Mouse (Mus musculus): ENCODE results near the gene Ankle1. TPM values are rescaled to one million over a fixed set of nuclear protein-coding genes. Genes with fewer than 3 reads are reported as not detected.

Ankle1 gene
- total and polyA plus RNA-seq, 3 experiments, result 0.31 TPM; not detected in 2

- intact Hi-C loops (cut with DNase I), result no loop called here
- Histone ChIP-seq H3K4me1 (ENCODE audit: control insufficient read depth, insufficient read depth, low read length) (no peaks in the 10 kb centered on the region), H3K4me3 (no peak overlapping the region), H3K27ac (no peak overlapping the region), H3K79me2 (replicated peaks; ENCODE audit: control insufficient read depth, insufficient read depth, low read length) (no peaks in the 10 kb centered on the region), H3K36me3 (ENCODE audit: control insufficient read depth, insufficient read depth, low read length) (no peaks in the 10 kb centered on the region), H3K9ac (ENCODE audit: low read depth, low read length) (no peak overlapping the region), H3K27me3 (ENCODE audit: control insufficient read depth, insufficient read depth, low read length) (no peaks in the 10 kb centered on the region)
- 55% methylated on average over 22 of the region's 22 CpGs for WGBS
- DNase-seq, result no peak
- TF ChIP-seq CTCF (IDR thresholded peaks at IDR 0.05) (no peak), POLR2A (IDR thresholded peaks at IDR 0.05; ENCODE audit: insufficient read depth, low read depth, low read length) (no peak), EP300 (IDR thresholded peaks at IDR 0.05; ENCODE audit: insufficient read depth, low read depth, low read length) (no peak)
Measured at GRCm38 (mm10) chr8:71456906-71457305, 51.1 kb downstream of the Ankle1 start.

GRCm38 (mm10) chr8:71457659-71458270, 52.0 kb downstream of the Ankle1 start:
- WGBS, result 85% methylated on average over 20 of the region's 20 CpGs
- DNase-seq, result no peak
- no peaks in the 10 kb centered on the region for H3K36me3 ChIP-seq (ENCODE audit: control insufficient read depth, insufficient read depth, low read length)

More at GRCm38 (mm10) chr8:71457659-71458270, 52.0 kb downstream of the Ankle1 start:
- Histone ChIP-seq H3K27me3 (ENCODE audit: control insufficient read depth, insufficient read depth, low read length) (no peaks in the 10 kb centered on the region), H3K4me3 (no peak overlapping the region), H3K27ac (no peak overlapping the region), H3K9ac (ENCODE audit: low read depth, low read length) (no peak overlapping the region), H3K79me2 (replicated peaks; ENCODE audit: control insufficient read depth, insufficient read depth, low read length) (no peaks in the 10 kb centered on the region), H3K4me1 (ENCODE audit: control insufficient read depth, insufficient read depth, low read length) (peaks cover 4% of the 10 kb centered on the region; the same call in 1 of the 2 replicates)
- TF ChIP-seq POLR2A (IDR thresholded peaks at IDR 0.05; ENCODE audit: insufficient read depth, low read depth, low read length) (no peak), EP300 (IDR thresholded peaks at IDR 0.05; ENCODE audit: insufficient read depth, low read depth, low read length) (no peak), CTCF (IDR thresholded peaks at IDR 0.05) (no peak)
- intact Hi-C loops (cut with DNase I), result no loop called here

Other genes starting within 250 kb of the Ankle1 start
- gene Myo9b, start 133.3 kb upstream of the Ankle1 start, total RNA-seq (2021), result 10 to 100 TPM; 20.1 to 22.8 TPM
- 15.0 and 15.9 TPM in 2 replicates for gene Myo9b, start 133.3 kb upstream of the Ankle1 start, polyA plus RNA-seq (2012; rRNA removed)
- gene Haus8, start 133.1 kb upstream of the Ankle1 start, total RNA-seq (2021), result 10 to 100 TPM; 24.2 to 29.0 TPM
- gene Haus8, start 133.1 kb upstream of the Ankle1 start, polyA plus RNA-seq (2012; rRNA removed), result 11.9 and 12.1 TPM in 2 replicates
- gene Use1, start 39.2 kb upstream of the Ankle1 start, total RNA-seq (2021), result 100 to 1,000 TPM; 140 to 169 TPM
- 112 and 120 TPM in 2 replicates for gene Use1, start 39.2 kb upstream of the Ankle1 start, polyA plus RNA-seq (2012; rRNA removed)
- 10 to 100 TPM; 12.4 to 15.2 TPM for gene Ocel1, start 34.7 kb upstream of the Ankle1 start, total RNA-seq (2021)
- 8.0 and 9.1 TPM in 2 replicates for gene Ocel1, start 34.7 kb upstream of the Ankle1 start, polyA plus RNA-seq (2012; rRNA removed)
- 10 to 100 TPM; 47.6 to 56.7 TPM for gene Nr2f6, start 24.1 kb upstream of the Ankle1 start, total RNA-seq (2021)
- 53.9 and 63.2 TPM in 2 replicates for gene Nr2f6, start 24.1 kb upstream of the Ankle1 start, polyA plus RNA-seq (2012; rRNA removed)
- 10 to 100 TPM; 22.9 to 23.9 TPM for gene Ushbp1, start 10.2 kb upstream of the Ankle1 start, total RNA-seq (2021)
- 71.7 and 72.2 TPM in 2 replicates for gene Ushbp1, start 10.2 kb upstream of the Ankle1 start, polyA plus RNA-seq (2012; rRNA removed)
- gene Babam1, start 9.1 kb upstream of the Ankle1 start, total RNA-seq (2021), result 10 to 100 TPM; 62.8 to 70.2 TPM
- gene Babam1, start 9.1 kb upstream of the Ankle1 start, polyA plus RNA-seq (2012; rRNA removed), result 88.7 and 91.3 TPM in 2 replicates
- 10 to 100 TPM; 25.8 to 26.5 TPM for gene Abhd8, start 57.6 kb downstream of the Ankle1 start, total RNA-seq (2021)
- 30.4 and 38.3 TPM in 2 replicates for gene Abhd8, start 57.6 kb downstream of the Ankle1 start, polyA plus RNA-seq (2012; rRNA removed)
- gene Mrpl34, start 58.9 kb downstream of the Ankle1 start, total RNA-seq (2021), result 100 to 1,000 TPM; 120 to 128 TPM
- gene Mrpl34, start 58.9 kb downstream of the Ankle1 start, polyA plus RNA-seq (2012; rRNA removed), result 81.7 and 153 TPM in 2 replicates
- gene Dda1, start 63.2 kb downstream of the Ankle1 start, total RNA-seq (2021), result 10 to 100 TPM; 30.4 to 31.8 TPM
- gene Dda1, start 63.2 kb downstream of the Ankle1 start, polyA plus RNA-seq (2012; rRNA removed), result 51.8 and 51.9 TPM in 2 replicates
- gene Ano8, start 80.0 kb downstream of the Ankle1 start, total RNA-seq (2021), result 10 to 100 TPM; 15.6 to 16.3 TPM
- 15.3 and 18.4 TPM in 2 replicates for gene Ano8, start 80.0 kb downstream of the Ankle1 start, polyA plus RNA-seq (2012; rRNA removed)
- gene Gtpbp3, start 82.1 kb downstream of the Ankle1 start, total RNA-seq (2021), result 10 to 100 TPM; 16.6 to 20.5 TPM
- gene Gtpbp3, start 82.1 kb downstream of the Ankle1 start, polyA plus RNA-seq (2012; rRNA removed), result 18.4 and 19.8 TPM in 2 replicates
- 10 to 100 TPM; 22.1 to 28.3 TPM for gene Plvap, start 105.7 kb downstream of the Ankle1 start, total RNA-seq (2021)
- gene Plvap, start 105.7 kb downstream of the Ankle1 start, polyA plus RNA-seq (2012; rRNA removed), result 37.2 and 42.9 TPM in 2 replicates
- not detected for gene Ccdc194, start 119.7 kb downstream of the Ankle1 start, total RNA-seq (2021)
- gene Ccdc194, start 119.7 kb downstream of the Ankle1 start, polyA plus RNA-seq (2012; rRNA removed), result 0.10 and 0.23 TPM in 2 replicates
- 10 to 100 TPM; 17.4 to 18.1 TPM for gene Bst2, start 131.4 kb downstream of the Ankle1 start, total RNA-seq (2021)
- 69.8 and 85.9 TPM in 2 replicates for gene Bst2, start 131.4 kb downstream of the Ankle1 start, polyA plus RNA-seq (2012; rRNA removed)
- gene Mvb12a, start 136.9 kb downstream of the Ankle1 start, total RNA-seq (2021), result 10 to 100 TPM; 27.0 to 29.7 TPM
- 51.6 and 53.7 TPM in 2 replicates for gene Mvb12a, start 136.9 kb downstream of the Ankle1 start, polyA plus RNA-seq (2012; rRNA removed)
- under 1 TPM in 1 of 2 experiments, not detected in 1; 0.16 TPM for gene Tmem221, start 152.9 kb downstream of the Ankle1 start, total RNA-seq (2021)
- 0.29 and 0.51 TPM in 2 replicates for gene Tmem221, start 152.9 kb downstream of the Ankle1 start, polyA plus RNA-seq (2012; rRNA removed)
- under 1 TPM; 0.14 to 0.18 TPM for gene Nxnl1, start 160.6 kb downstream of the Ankle1 start, total RNA-seq (2021)
- gene Nxnl1, start 160.6 kb downstream of the Ankle1 start, polyA plus RNA-seq (2012; rRNA removed), result 0.12 TPM in 1 of 2 replicates, not detected in the other
- 100 to 1,000 TPM; 159 to 191 TPM for gene Slc27a1, start 162.9 kb downstream of the Ankle1 start, total RNA-seq (2021)
- gene Slc27a1, start 162.9 kb downstream of the Ankle1 start, polyA plus RNA-seq (2012; rRNA removed), result 227 and 281 TPM in 2 replicates
- 10 to 100 TPM; 58.6 to 66.3 TPM for gene Pgls, start 186.2 kb downstream of the Ankle1 start, total RNA-seq (2021)
- 53.2 and 80.4 TPM in 2 replicates for gene Pgls, start 186.2 kb downstream of the Ankle1 start, polyA plus RNA-seq (2012; rRNA removed)
- gene Fam129c, start 191.6 kb downstream of the Ankle1 start, total RNA-seq (2021), result under 1 TPM; 0.78 to 0.82 TPM
- 1.7 and 2.4 TPM in 2 replicates for gene Fam129c, start 191.6 kb downstream of the Ankle1 start, polyA plus RNA-seq (2012; rRNA removed)
- 10 to 100 TPM; 39.3 to 39.6 TPM for gene Colgalt1, start 205.0 kb downstream of the Ankle1 start, total RNA-seq (2021)
- 55.8 and 76.6 TPM in 2 replicates for gene Colgalt1, start 205.0 kb downstream of the Ankle1 start, polyA plus RNA-seq (2012; rRNA removed)